Mouse (Mus musculus) c-Kit-negative CD71-positive TER-119-positive erythroid progenitor cells, embryonic 14.5 days (primary cell): Measurements from ENCODE around the gene Fn3krp.

Experiments used
- DNase-seq: peaks from one replicate; pipeline ENCODE4 v3.0.0-alpha.2; 2013; ENCODE audit warnings: low read depth, low spot score

Gene Fn3krp

GRCm38 (mm10) chr11:121442076-121442475, 20.9 kb downstream of the Fn3krp start:
- no peak for DNase-seq

- no peak for DNase-seq
These were observed 30.1 kb downstream of the Fn3krp start for GRCm38 (mm10) chr11:121451216-121451726.

GRCm38 (mm10) chr11:121451753-121452635, 30.8 kb downstream of the Fn3krp start, which contains the start of gene Tbcd:
Gene Tbcd, plus strand, starts transcription at chr11:121451949.
- DNase-seq = peak; percentile 84

GRCm38 (mm10) chr11:121457874-121458273, 36.7 kb downstream of the Fn3krp start:
- DNase-seq = no peak

GRCm38 (mm10) chr11:121467408-121467807, 46.2 kb downstream of the Fn3krp start:
- no peak for DNase-seq

- DNase-seq = no peak
These were observed 53.6 kb downstream of the Fn3krp start for GRCm38 (mm10) chr11:121474831-121475230.

GRCm38 (mm10) chr11:121475699-121476415, 54.7 kb downstream of the Fn3krp start:
- DNase-seq = peak; percentile 47

- DNase-seq = no peak
These were observed 58.4 kb downstream of the Fn3krp start for GRCm38 (mm10) chr11:121479476-121480203.
